Mouse (Mus musculus): ENCODE results near the gene Gm37240. TPM values are rescaled to one million over a fixed set of nuclear protein-coding genes. Genes with fewer than 3 reads are reported as not detected.

Gm37240 gene
- polyA plus RNA-seq, 1 experiment from 2014 or later: 0.52 TPM

- no peaks in the 10 kb centered on the region for H3K9me3 ChIP-seq (ENCODE audit: control insufficient read depth, low read length)
- H3K9ac ChIP-seq (ENCODE audit: low read depth, low read length): no peak overlapping the region
- H3K4me2 ChIP-seq (replicated peaks; ENCODE audit: low read depth, low read length): no peak overlapping the region
- no peaks in the 10 kb centered on the region for H3K36me3 ChIP-seq (ENCODE audit: control insufficient read depth, insufficient read depth, low read length)
- ATAC-seq (ENCODE audit: low FRiP score) (no peak), DNase-seq (ENCODE audit: low spot score) (no peak)
- H3K27ac ChIP-seq (ENCODE audit: low read depth, low read length): no peak overlapping the region
- H3K4me3 ChIP-seq (ENCODE audit: low read depth, low read length): no peak overlapping the region
- WGBS: 68% methylated on average over 4 of the region's 4 CpGs
- H3K27me3 ChIP-seq (ENCODE audit: control insufficient read depth, insufficient read depth, low read length): no peaks in the 10 kb centered on the region
- H3K4me1 ChIP-seq (replicated peaks; ENCODE audit: control insufficient read depth, insufficient read depth, low read length): no peaks in the 10 kb centered on the region
These were observed 437.9 kb downstream of the Gm37240 start for GRCm38 (mm10) chr3:85449461-85449860.

GRCm38 (mm10) chr3:85442781-85443180 is 444.5 kb downstream of the Gm37240 start:
- Histone ChIP-seq H3K27me3 (ENCODE audit: control insufficient read depth, insufficient read depth, low read length) (no peaks in the 10 kb centered on the region), H3K36me3 (ENCODE audit: control insufficient read depth, insufficient read depth, low read length) (no peaks in the 10 kb centered on the region), H3K4me2 (replicated peaks; ENCODE audit: low read depth, low read length) (no peak overlapping the region), H3K27ac (ENCODE audit: low read depth, low read length) (no peak overlapping the region), H3K4me3 (ENCODE audit: low read depth, low read length) (no peak overlapping the region), H3K9me3 (ENCODE audit: control insufficient read depth, low read length) (no peaks in the 10 kb centered on the region), H3K9ac (ENCODE audit: low read depth, low read length) (no peak overlapping the region), H3K4me1 (replicated peaks; ENCODE audit: control insufficient read depth, insufficient read depth, low read length) (no peaks in the 10 kb centered on the region)
- WGBS: 94% methylated on average over 5 of the region's 5 CpGs
- no peak for ATAC-seq (ENCODE audit: low FRiP score)
- no peak for DNase-seq (ENCODE audit: low spot score)

GRCm38 (mm10) chr3:85442261-85442660 is 445.1 kb downstream of the Gm37240 start:
- no peaks in the 10 kb centered on the region for H3K27me3 ChIP-seq (ENCODE audit: control insufficient read depth, insufficient read depth, low read length)
- 91% methylated on average over 8 of the region's 8 CpGs for WGBS

GRCm38 (mm10) chr3:85435406-85435805 is 451.9 kb downstream of the Gm37240 start:
- WGBS: 45% methylated on average over 4 of the region's 4 CpGs
- no peaks in the 10 kb centered on the region for H3K4me1 ChIP-seq (replicated peaks; ENCODE audit: control insufficient read depth, insufficient read depth, low read length)
- no peak for ATAC-seq (ENCODE audit: low FRiP score)
- H3K27ac ChIP-seq (ENCODE audit: low read depth, low read length): no peak overlapping the region
- H3K9ac ChIP-seq (ENCODE audit: low read depth, low read length): no peak overlapping the region
- H3K4me3 ChIP-seq (ENCODE audit: low read depth, low read length): no peak overlapping the region
- no peak overlapping the region for H3K4me2 ChIP-seq (replicated peaks; ENCODE audit: low read depth, low read length)
- H3K27me3 ChIP-seq (ENCODE audit: control insufficient read depth, insufficient read depth, low read length): no peaks in the 10 kb centered on the region
- no peaks in the 10 kb centered on the region for H3K36me3 ChIP-seq (ENCODE audit: control insufficient read depth, insufficient read depth, low read length)
- DNase-seq (ENCODE audit: low spot score): no peak
- H3K9me3 ChIP-seq (ENCODE audit: control insufficient read depth, low read length): no peaks in the 10 kb centered on the region

More at GRCm38 (mm10) chr3:85442261-85442660, 445.1 kb downstream of the Gm37240 start:
- Histone ChIP-seq H3K36me3 (ENCODE audit: control insufficient read depth, insufficient read depth, low read length) (no peaks in the 10 kb centered on the region), H3K4me3 (ENCODE audit: low read depth, low read length) (no peak overlapping the region), H3K9ac (ENCODE audit: low read depth, low read length) (no peak overlapping the region), H3K27ac (ENCODE audit: low read depth, low read length) (no peak overlapping the region), H3K4me1 (replicated peaks; ENCODE audit: control insufficient read depth, insufficient read depth, low read length) (no peaks in the 10 kb centered on the region), H3K4me2 (replicated peaks; ENCODE audit: low read depth, low read length) (no peak overlapping the region), H3K9me3 (ENCODE audit: control insufficient read depth, low read length) (no peaks in the 10 kb centered on the region)
- DNase-seq (ENCODE audit: low spot score) (no peak), ATAC-seq (ENCODE audit: low FRiP score) (no peak)

- no peaks in the 10 kb centered on the region for H3K9me3 ChIP-seq (ENCODE audit: control insufficient read depth, low read length)
- H3K9ac ChIP-seq (ENCODE audit: low read depth, low read length): no peak overlapping the region
- no peak overlapping the region for H3K4me3 ChIP-seq (ENCODE audit: low read depth, low read length)
- H3K4me2 ChIP-seq (replicated peaks; ENCODE audit: low read depth, low read length): no peak overlapping the region
- 94% methylated on average over 4 of the region's 4 CpGs for WGBS
- ATAC-seq (ENCODE audit: low FRiP score) (no peak), DNase-seq (ENCODE audit: low spot score) (no peak)
- no peak overlapping the region for H3K27ac ChIP-seq (ENCODE audit: low read depth, low read length)
- H3K27me3 ChIP-seq (ENCODE audit: control insufficient read depth, insufficient read depth, low read length): no peaks in the 10 kb centered on the region
- H3K4me1 ChIP-seq (replicated peaks; ENCODE audit: control insufficient read depth, insufficient read depth, low read length): no peaks in the 10 kb centered on the region
- H3K36me3 ChIP-seq (ENCODE audit: control insufficient read depth, insufficient read depth, low read length): no peaks in the 10 kb centered on the region
These were observed 456.1 kb downstream of the Gm37240 start for GRCm38 (mm10) chr3:85431208-85431607.

GRCm38 (mm10) chr3:85423376-85423997 is 463.8 kb downstream of the Gm37240 start:
- Histone ChIP-seq H3K9me3 (ENCODE audit: control insufficient read depth, low read length) (no peaks in the 10 kb centered on the region), H3K27me3 (ENCODE audit: control insufficient read depth, insufficient read depth, low read length) (no peaks in the 10 kb centered on the region), H3K36me3 (ENCODE audit: control insufficient read depth, insufficient read depth, low read length) (no peaks in the 10 kb centered on the region), H3K27ac (ENCODE audit: low read depth, low read length) (no peak overlapping the region), H3K4me1 (replicated peaks; ENCODE audit: control insufficient read depth, insufficient read depth, low read length) (no peaks in the 10 kb centered on the region), H3K9ac (ENCODE audit: low read depth, low read length) (no peak overlapping the region), H3K4me2 (replicated peaks; ENCODE audit: low read depth, low read length) (no peak overlapping the region), H3K4me3 (ENCODE audit: low read depth, low read length) (no peak overlapping the region)
- no peak for DNase-seq (ENCODE audit: low spot score)
- ATAC-seq (ENCODE audit: low FRiP score): no peak
- 72% methylated on average over 5 of the region's 5 CpGs for WGBS

GRCm38 (mm10) chr3:85421403-85421802 is 465.9 kb downstream of the Gm37240 start:
- no peaks in the 10 kb centered on the region for H3K36me3 ChIP-seq (ENCODE audit: control insufficient read depth, insufficient read depth, low read length)
- ATAC-seq (ENCODE audit: low FRiP score) (no peak), DNase-seq (ENCODE audit: low spot score) (no peak)
- no peak overlapping the region for H3K9ac ChIP-seq (ENCODE audit: low read depth, low read length)
- no peaks in the 10 kb centered on the region for H3K4me1 ChIP-seq (replicated peaks; ENCODE audit: control insufficient read depth, insufficient read depth, low read length)
- no peak overlapping the region for H3K4me3 ChIP-seq (ENCODE audit: low read depth, low read length)
- WGBS: 87% methylated on average over 9 of the region's 9 CpGs
- H3K9me3 ChIP-seq (ENCODE audit: control insufficient read depth, low read length): no peaks in the 10 kb centered on the region
- no peak overlapping the region for H3K4me2 ChIP-seq (replicated peaks; ENCODE audit: low read depth, low read length)
- no peaks in the 10 kb centered on the region for H3K27me3 ChIP-seq (ENCODE audit: control insufficient read depth, insufficient read depth, low read length)
- H3K27ac ChIP-seq (ENCODE audit: low read depth, low read length): no peak overlapping the region

GRCm38 (mm10) chr3:85417663-85418062 is 469.7 kb downstream of the Gm37240 start:
- H3K4me1 ChIP-seq (replicated peaks; ENCODE audit: control insufficient read depth, insufficient read depth, low read length): no peaks in the 10 kb centered on the region
- H3K4me2 ChIP-seq (replicated peaks; ENCODE audit: low read depth, low read length): no peak overlapping the region
- DNase-seq (ENCODE audit: low spot score): no peak
- no peak overlapping the region for H3K27ac ChIP-seq (ENCODE audit: low read depth, low read length)
- no peak for ATAC-seq (ENCODE audit: low FRiP score)
- WGBS: 88% methylated on average over 4 of the region's 4 CpGs
- H3K27me3 ChIP-seq (ENCODE audit: control insufficient read depth, insufficient read depth, low read length): no peaks in the 10 kb centered on the region
- no peaks in the 10 kb centered on the region for H3K9me3 ChIP-seq (ENCODE audit: control insufficient read depth, low read length)
- H3K4me3 ChIP-seq (ENCODE audit: low read depth, low read length): no peak overlapping the region
- no peaks in the 10 kb centered on the region for H3K36me3 ChIP-seq (ENCODE audit: control insufficient read depth, insufficient read depth, low read length)
- no peak overlapping the region for H3K9ac ChIP-seq (ENCODE audit: low read depth, low read length)

- H3K4me1 ChIP-seq (replicated peaks; ENCODE audit: control insufficient read depth, insufficient read depth, low read length): no peaks in the 10 kb centered on the region
- DNase-seq (ENCODE audit: low spot score) (no peak), ATAC-seq (ENCODE audit: low FRiP score) (no peak)
- H3K27ac ChIP-seq (ENCODE audit: low read depth, low read length): no peak overlapping the region
- no peaks in the 10 kb centered on the region for H3K27me3 ChIP-seq (ENCODE audit: control insufficient read depth, insufficient read depth, low read length)
- H3K4me3 ChIP-seq (ENCODE audit: low read depth, low read length): no peak overlapping the region
- H3K9me3 ChIP-seq (ENCODE audit: control insufficient read depth, low read length): no peaks in the 10 kb centered on the region
- H3K36me3 ChIP-seq (ENCODE audit: control insufficient read depth, insufficient read depth, low read length): no peaks in the 10 kb centered on the region
- no peak overlapping the region for H3K4me2 ChIP-seq (replicated peaks; ENCODE audit: low read depth, low read length)
- H3K9ac ChIP-seq (ENCODE audit: low read depth, low read length): no peak overlapping the region
These were observed 488.5 kb downstream of the Gm37240 start for GRCm38 (mm10) chr3:85398841-85399240.

All from hindbrain, embryonic 11.5 days (tissue).